Mouse (Mus musculus) liver, embryonic 14.5 days (tissue): ENCODE measurements around the gene Gm973.

Experiments
- CTCF ChIP-seq: IDR thresholded peaks from 2 replicates; pipeline ENCODE4 v1.5.1; 2016; ENCODE audit warnings: antibody characterized with exemption, low read depth, control low read depth
- EP300 ChIP-seq: IDR thresholded peaks from 2 replicates; pipeline ENCODE4 v1.6.1; 2016; ENCODE audit warnings: antibody characterized with exemption, low read depth

- TF ChIP-seq CTCF (no peak), EP300 (no peak)
Measured at GRCm38 (mm10) chr1:59475618-59476017, 40.4 kb upstream of the Gm973 start.
